Mouse (Mus musculus) heart, embryonic 12.5 days (tissue): ENCODE measurements at regions not wholly inside any gene's neighbourhood (a gene's known extent, or its start where the extent isn't known, plus 50 kb on each side); places are given as distances from the start of the nearest gene placed in this dataset.

Experiments used
- ATAC-seq: fragments of 200-750 bp; cut with Nextera tagmentation; 2 replicates; pipeline ENCODE4 v1.8.0; 2017; ENCODE audit warnings: moderate TSS enrichment, moderate library complexity; ENCODE audit not compliant: insufficient number of reproducible peaks, low FRiP score
- H3K27ac ChIP-seq: fragments of 300-500 bp; sonication (generic); 2 replicates; pipeline ENCODE4 v1.5.1; 2016; ENCODE audit warnings: mild to moderate bottlenecking, moderate library complexity; ENCODE audit not compliant: poor library complexity, severe bottlenecking
- H3K27me3 ChIP-seq: fragments of 300-500 bp; sonication (generic); replicated peaks from 2 replicates; pipeline ENCODE4 v1.6.1; 2016; ENCODE audit warnings: mild to moderate bottlenecking, moderate library complexity
- H3K36me3 ChIP-seq: fragments of 300-500 bp; sonication (generic); 2 replicates; pipeline ENCODE4 v1.6.1; 2016; ENCODE audit warnings: mild to moderate bottlenecking, moderate library complexity
- H3K4me1 ChIP-seq: fragments of 300-500 bp; sonication (generic); replicated peaks from 2 replicates; pipeline ENCODE4 v1.6.1; 2016; ENCODE audit warnings: mild to moderate bottlenecking
- H3K4me2 ChIP-seq: fragments of 300-500 bp; sonication (generic); 2 replicates; pipeline ENCODE4 v1.6.1; 2016; ENCODE audit warnings: mild to moderate bottlenecking, moderate library complexity
- H3K4me3 ChIP-seq: fragments of 300-500 bp; sonication (generic); 2 replicates; pipeline ENCODE4 v1.5.1; 2016; ENCODE audit warnings: mild to moderate bottlenecking
- H3K9ac ChIP-seq: fragments of 300-500 bp; sonication (generic); 2 replicates; pipeline ENCODE4 v1.6.1; 2016; ENCODE audit warnings: mild to moderate bottlenecking, moderate library complexity
- H3K9me3 ChIP-seq: fragments of 300-500 bp; sonication (generic); replicated peaks from 2 replicates; pipeline ENCODE4 v1.6.1; 2016; ENCODE audit warnings: mild to moderate bottlenecking, moderate library complexity
- WGBS: fragments of 180-500 bp; shearing (Covaris S2); methylation state at CpG from one replicate; pipeline ENCODE4 v1.1.7; 2016; 5-methylcytosine and 5-hydroxymethylcytosine counted together

DNA sequence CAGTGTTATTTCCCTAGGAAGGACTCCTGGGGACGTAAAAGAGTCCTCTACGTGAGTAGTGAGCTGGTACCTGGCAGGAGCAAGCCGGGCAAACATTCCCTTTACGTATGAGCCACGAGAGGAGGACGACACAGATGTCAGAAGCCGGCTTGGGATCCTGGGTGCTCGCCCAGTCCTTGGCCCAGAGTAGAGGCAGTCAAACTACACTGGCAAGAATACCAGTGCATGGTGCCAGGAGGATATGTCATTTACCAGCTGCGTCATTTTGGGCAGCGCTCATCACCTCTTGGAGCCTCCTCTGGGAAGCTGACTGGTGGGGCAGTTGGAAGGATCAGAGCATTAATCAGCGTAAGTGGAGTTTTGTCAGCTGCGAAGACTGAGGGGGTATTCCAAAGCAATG is 343.0 kb upstream of the Klf4 start:
- Histone ChIP-seq H3K9ac (no peak overlapping the region), H3K27me3 (no peaks in the 10 kb centered on the region), H3K4me1 (no peaks in the 10 kb centered on the region), H3K27ac (no peak overlapping the region), H3K36me3 (no peaks in the 10 kb centered on the region), H3K9me3 (no peaks in the 10 kb centered on the region), H3K4me2 (no peak overlapping the region), H3K4me3 (no peak overlapping the region)
- 82% methylated on average over 12 of the region's 12 CpGs for WGBS
- no peak for ATAC-seq

GRCm38 (mm10) chr4:55874875-55875274 is 342.6 kb upstream of the Klf4 start:
- Histone ChIP-seq H3K36me3 (no peaks in the 10 kb centered on the region), H3K4me1 (no peaks in the 10 kb centered on the region), H3K4me2 (no peak overlapping the region), H3K4me3 (no peak overlapping the region), H3K9ac (no peak overlapping the region), H3K27me3 (no peaks in the 10 kb centered on the region), H3K9me3 (no peaks in the 10 kb centered on the region), H3K27ac (no peak overlapping the region)
- WGBS, result 68% methylated on average over 7 of the region's 7 CpGs
- ATAC-seq, result no peak

GRCm38 (mm10) chr4:55874276-55874675 is 342.0 kb upstream of the Klf4 start:
- no peak for ATAC-seq
- H3K4me3 ChIP-seq, result no peak overlapping the region
- no peak overlapping the region for H3K27ac ChIP-seq
- no peak overlapping the region for H3K4me2 ChIP-seq
- H3K27me3 ChIP-seq, result no peaks in the 10 kb centered on the region
- WGBS, result 79% methylated on average over 4 of the region's 4 CpGs
- no peaks in the 10 kb centered on the region for H3K9me3 ChIP-seq
- no peak overlapping the region for H3K9ac ChIP-seq
- H3K4me1 ChIP-seq, result no peaks in the 10 kb centered on the region
- no peaks in the 10 kb centered on the region for H3K36me3 ChIP-seq

- Histone ChIP-seq H3K4me3 (no peak overlapping the region), H3K4me1 (no peaks in the 10 kb centered on the region), H3K4me2 (no peak overlapping the region), H3K27ac (no peak overlapping the region), H3K9ac (no peak overlapping the region), H3K27me3 (no peaks in the 10 kb centered on the region), H3K9me3 (no peaks in the 10 kb centered on the region), H3K36me3 (no peaks in the 10 kb centered on the region)
- 59% methylated on average over 2 of the region's 2 CpGs for WGBS
- no peak for ATAC-seq
These were observed 327.8 kb upstream of the Klf4 start for GRCm38 (mm10) chr4:55860055-55860454.

- H3K4me2 ChIP-seq, result no peak overlapping the region
- no peak overlapping the region for H3K27ac ChIP-seq
- H3K4me3 ChIP-seq, result no peak overlapping the region
- no peaks in the 10 kb centered on the region for H3K4me1 ChIP-seq
- H3K36me3 ChIP-seq, result no peaks in the 10 kb centered on the region
- H3K9ac ChIP-seq, result no peak overlapping the region
- WGBS, result 69% methylated on average over 2 of the region's 2 CpGs
- H3K9me3 ChIP-seq, result no peaks in the 10 kb centered on the region
- ATAC-seq, result no peak
- H3K27me3 ChIP-seq, result no peaks in the 10 kb centered on the region
These were observed 327.0 kb upstream of the Klf4 start for GRCm38 (mm10) chr4:55859211-55859761.

DNA sequence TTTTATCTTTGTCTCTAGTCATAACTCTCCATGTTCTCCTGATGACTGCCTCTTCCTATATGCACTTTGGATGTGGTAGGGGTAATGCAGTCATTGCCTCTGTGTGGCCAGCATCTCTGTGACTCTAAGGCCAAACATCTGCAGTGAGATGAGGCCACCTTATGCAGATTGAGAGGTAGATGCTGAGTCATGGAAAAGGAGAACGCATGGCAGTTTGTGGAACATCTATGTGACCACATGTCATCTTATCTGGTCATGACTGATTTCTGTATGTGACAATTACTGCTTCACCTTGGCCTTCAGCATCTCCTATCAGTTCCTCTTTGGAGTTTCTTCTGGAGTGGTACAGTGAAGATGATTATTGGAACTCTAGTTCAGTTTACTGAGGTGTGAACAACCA is 319.2 kb upstream of the Klf4 start:
- H3K27me3 ChIP-seq, result no peaks in the 10 kb centered on the region
- H3K9me3 ChIP-seq, result no peaks in the 10 kb centered on the region
- H3K9ac ChIP-seq, result no peak overlapping the region
- WGBS, result 78% methylated on average over 1 of the region's 1 CpGs
- H3K4me1 ChIP-seq, result no peaks in the 10 kb centered on the region
- no peak overlapping the region for H3K4me3 ChIP-seq
- ATAC-seq, result no peak
- H3K36me3 ChIP-seq, result no peaks in the 10 kb centered on the region
- no peak overlapping the region for H3K4me2 ChIP-seq
- no peak overlapping the region for H3K27ac ChIP-seq

GRCm38 (mm10) chr4:55851027-55851426 is 318.8 kb upstream of the Klf4 start:
- ATAC-seq, result no peak

DNA sequence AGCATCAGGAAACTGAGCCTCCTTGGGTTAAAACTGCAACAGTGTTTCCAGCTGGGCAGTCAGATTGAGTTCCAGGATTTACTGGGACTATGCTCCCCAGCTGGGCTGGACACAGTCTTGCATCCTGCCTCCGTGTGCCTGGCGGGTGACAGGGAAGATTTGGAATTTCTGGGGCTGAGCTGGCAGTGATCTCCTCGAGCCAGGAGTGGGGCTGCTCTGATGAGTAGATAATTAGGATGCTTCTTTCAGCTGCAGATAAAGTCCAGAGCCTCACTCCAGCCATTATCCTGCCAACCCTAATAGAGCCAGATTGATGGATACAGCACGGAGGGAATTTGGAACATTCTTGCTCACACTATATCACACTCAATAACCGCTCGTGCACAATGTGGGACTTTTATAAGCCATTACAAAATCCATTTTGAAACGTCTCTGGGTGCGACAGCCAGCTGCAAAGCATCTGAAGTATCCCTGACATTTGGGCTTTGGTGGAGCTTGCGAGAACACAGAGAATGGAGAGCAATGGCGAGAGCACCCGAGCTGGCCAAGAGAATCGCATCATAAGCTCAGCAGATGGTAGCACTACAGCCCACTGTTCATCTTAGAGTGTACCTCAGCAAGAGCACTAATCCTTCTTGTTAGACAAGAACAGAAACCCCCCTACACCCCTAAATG is 311.6 kb upstream of the Klf4 start:
- no peak overlapping the region for H3K9ac ChIP-seq
- H3K4me2 ChIP-seq, result no peak overlapping the region
- H3K27ac ChIP-seq, result no peak overlapping the region
- no peak for ATAC-seq
- no peaks in the 10 kb centered on the region for H3K36me3 ChIP-seq
- H3K9me3 ChIP-seq, result no peaks in the 10 kb centered on the region
- WGBS, result 50% methylated on average over 12 of the region's 12 CpGs
- no peaks in the 10 kb centered on the region for H3K27me3 ChIP-seq
- no peaks in the 10 kb centered on the region for H3K4me1 ChIP-seq
- no peak overlapping the region for H3K4me3 ChIP-seq

More at GRCm38 (mm10) chr4:55851027-55851426, 318.8 kb upstream of the Klf4 start:
- no peak overlapping the region for H3K4me2 ChIP-seq
- 59% methylated on average over 5 of the region's 5 CpGs for WGBS
- H3K4me1 ChIP-seq, result no peaks in the 10 kb centered on the region
- H3K9me3 ChIP-seq, result no peaks in the 10 kb centered on the region
- H3K27me3 ChIP-seq, result no peaks in the 10 kb centered on the region
- no peaks in the 10 kb centered on the region for H3K36me3 ChIP-seq
- H3K4me3 ChIP-seq, result no peak overlapping the region
- H3K9ac ChIP-seq, result no peak overlapping the region
- H3K27ac ChIP-seq, result no peak overlapping the region

DNA sequence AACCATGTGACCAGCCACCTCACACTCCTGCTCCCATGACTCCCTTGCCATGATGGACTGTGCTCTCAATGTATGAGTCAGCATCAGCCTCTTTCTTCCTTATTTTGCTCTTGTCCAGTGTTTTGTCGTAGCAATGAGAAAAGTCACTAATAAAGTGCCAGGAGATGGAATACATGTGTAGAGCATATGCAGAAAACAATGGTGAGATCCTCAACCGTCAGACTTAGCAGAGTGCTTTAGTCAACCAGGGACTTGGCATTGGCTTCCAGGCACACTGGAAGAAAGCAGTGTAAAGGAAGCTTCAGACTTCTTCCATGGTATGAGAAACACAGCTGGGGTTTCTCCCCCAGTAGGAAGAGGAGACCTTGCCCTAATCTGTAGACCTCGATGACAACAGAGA is 306.3 kb upstream of the Klf4 start:
- Histone ChIP-seq H3K4me2 (no peak overlapping the region), H3K36me3 (no peaks in the 10 kb centered on the region), H3K9ac (no peak overlapping the region), H3K9me3 (no peaks in the 10 kb centered on the region), H3K27ac (no peak overlapping the region), H3K4me1 (no peaks in the 10 kb centered on the region), H3K4me3 (no peak overlapping the region), H3K27me3 (no peaks in the 10 kb centered on the region)
- WGBS, result 75% methylated on average over 3 of the region's 3 CpGs
- no peak for ATAC-seq

GRCm38 (mm10) chr4:55824047-55824760 is 291.9 kb upstream of the Klf4 start:
- Histone ChIP-seq H3K4me2 (no peak overlapping the region), H3K27me3 (no peaks in the 10 kb centered on the region), H3K4me1 (no peaks in the 10 kb centered on the region; the same call in 1 of the 2 replicates), H3K9ac (no peak overlapping the region), H3K27ac (no peak overlapping the region), H3K36me3 (no peaks in the 10 kb centered on the region), H3K9me3 (no peaks in the 10 kb centered on the region), H3K4me3 (no peak overlapping the region)
- WGBS, result 62% methylated on average over 9 of the region's 9 CpGs
- ATAC-seq, result no peak

GRCm38 (mm10) chr4:55823583-55823982 is 291.3 kb upstream of the Klf4 start:
- ATAC-seq, result no peak
- no peak overlapping the region for H3K4me2 ChIP-seq
- H3K9ac ChIP-seq, result no peak overlapping the region
- no peaks in the 10 kb centered on the region for H3K27me3 ChIP-seq
- H3K4me1 ChIP-seq, result no peaks in the 10 kb centered on the region; the same call in 1 of the 2 replicates
- H3K4me3 ChIP-seq, result no peak overlapping the region
- no peaks in the 10 kb centered on the region for H3K9me3 ChIP-seq
- H3K27ac ChIP-seq, result no peak overlapping the region
- no peaks in the 10 kb centered on the region for H3K36me3 ChIP-seq
- 58% methylated on average over 1 of the region's 1 CpGs for WGBS
